Mouse (Mus musculus): ENCODE results near the gene Klra6.
"Not testable (repeated sequence)": the region's sequence is repeated elsewhere in the genome, so short reads cannot be mapped to it uniquely, and the experiment has no call there.

Gene Klra6

GRCm38 (mm10) chr6:130026854-130027253, at the start of gene Klra6:
Gene Klra6, minus strand, starts transcription at chr6:130026954.
- no peak for DNase-seq

- DNase-seq, result not testable (repeated sequence)
Observed at GRCm38 (mm10) chr6:130067171-130067570, 40.4 kb upstream of the Klra6 start, which contains the start of gene Klra4. Gene Klra4, minus strand, starts transcription at chr6:130067271.

- DNase-seq, result no peak
Observed at GRCm38 (mm10) chr6:130065196-130065595, 38.4 kb upstream of the Klra6 start.

- DNase-seq, result not testable (repeated sequence)
Observed at GRCm38 (mm10) chr6:130035146-130035545, 8.4 kb upstream of the Klra6 start.

GRCm38 (mm10) chr6:130031493-130032089, 4.8 kb upstream of the Klra6 start:
- not testable (repeated sequence) for DNase-seq
